Mouse (Mus musculus) urinary bladder, postnatal 14 days (tissue): ENCODE data around the gene Cop1.
A peak's percentile ranks its signal among the peaks of the same experiment; 100 is the strongest.

Experiments
- DNase-seq: peaks from one replicate; pipeline ENCODE4 v3.0.0; 2021; ENCODE audit warnings: low spot score

Gene Cop1

DNA sequence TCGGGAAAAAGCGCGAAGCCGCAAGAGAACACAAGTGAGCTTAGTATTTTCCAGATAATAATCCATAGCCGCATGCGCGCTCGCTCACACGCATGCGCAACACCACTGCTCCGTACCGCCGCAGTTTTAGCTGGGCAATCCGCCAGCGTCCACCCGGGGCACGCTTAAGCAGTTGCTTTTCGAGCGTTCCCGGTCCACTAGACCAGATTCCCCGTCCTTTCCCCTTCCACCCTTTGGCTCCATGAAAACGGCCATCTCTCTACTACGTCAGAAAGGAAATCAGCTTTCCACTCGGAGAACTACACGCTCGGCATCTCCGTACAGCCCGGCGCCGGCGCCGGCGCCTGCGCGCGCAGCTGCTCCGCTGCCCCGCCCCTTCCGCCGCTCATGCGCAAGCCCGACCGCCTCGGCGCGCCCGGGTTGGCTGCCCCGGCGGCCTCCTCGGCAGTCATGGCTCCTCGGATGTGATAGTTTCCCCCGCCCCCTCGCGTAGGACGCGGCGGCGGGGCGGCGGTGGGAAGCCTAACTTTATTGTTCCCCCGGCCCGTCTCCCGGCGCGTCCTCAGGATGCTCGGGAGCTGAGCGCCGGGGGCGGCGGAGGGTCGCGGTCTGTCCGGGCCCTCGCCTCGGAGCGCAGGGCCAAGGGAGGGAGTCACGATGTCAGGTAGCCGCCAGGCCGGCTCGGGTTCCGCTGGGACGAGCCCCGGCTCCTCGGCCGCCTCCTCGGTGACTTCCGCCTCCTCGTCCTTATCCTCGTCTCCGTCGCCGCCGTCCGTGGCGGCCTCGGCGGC is at the start of gene Cop1:
TSS of gene Cop1 (plus strand) at position 540 of the 791 bp plus-strand sequence.
- DNase-seq = peak; percentile 92

DNA sequence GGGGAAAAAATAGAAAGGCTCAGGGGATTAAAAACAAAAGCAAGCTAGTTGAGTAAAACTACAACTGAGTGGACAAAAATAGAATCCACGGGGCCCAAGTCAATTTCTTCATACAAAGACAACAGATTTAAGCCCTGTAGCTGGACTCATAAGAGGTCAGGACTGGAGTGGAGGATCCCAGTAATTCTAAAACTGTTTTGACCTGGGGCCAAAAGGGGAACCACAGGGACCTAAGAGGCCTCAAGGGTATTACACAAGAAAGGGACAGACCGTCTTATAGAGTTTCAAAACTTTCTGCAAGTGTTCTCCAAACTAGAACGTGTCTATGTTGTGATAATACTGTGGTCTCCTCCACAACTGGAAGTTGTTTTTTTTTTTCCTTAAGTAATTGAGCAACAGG is 45.4 kb upstream of the Cop1 start:
- DNase-seq = no peak

DNA sequence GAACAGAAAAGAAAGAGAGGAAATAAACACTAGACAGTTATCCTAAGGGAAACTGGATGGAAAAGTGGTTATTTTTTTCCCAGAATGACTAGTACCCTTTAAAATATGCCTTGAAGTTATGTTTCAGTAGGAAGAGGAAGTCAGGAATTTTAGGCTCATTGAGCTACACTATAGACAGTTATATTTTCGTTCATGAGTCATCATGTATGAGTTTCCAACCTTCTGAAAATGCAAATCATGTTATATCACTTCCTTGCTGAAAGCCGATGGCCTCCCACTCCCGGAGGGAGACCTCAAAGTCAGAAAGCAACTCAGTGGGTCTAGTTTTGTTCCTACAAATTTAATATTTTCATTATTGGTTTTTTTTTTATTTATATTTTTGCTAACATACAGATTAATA is 33.5 kb upstream of the Cop1 start:
- DNase-seq = no peak

DNA sequence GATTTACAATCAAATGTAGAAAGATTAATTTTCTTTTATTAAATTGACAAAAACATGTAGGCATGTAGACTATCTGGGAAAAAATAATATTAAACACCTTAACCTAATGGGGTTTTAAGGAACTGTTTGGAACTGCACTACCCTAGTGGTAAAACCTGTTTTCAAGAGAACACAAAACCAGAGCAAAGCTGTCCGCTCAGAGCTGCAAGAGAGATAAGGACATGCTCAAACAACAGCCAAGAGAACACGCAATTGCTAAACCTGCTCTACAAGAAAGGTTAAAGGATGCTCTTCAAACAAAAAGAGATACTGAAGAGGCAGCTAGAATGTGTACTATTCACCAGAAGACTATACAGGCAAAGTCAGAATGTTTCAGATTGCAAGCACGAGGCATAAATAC is 32.5 kb upstream of the Cop1 start:
- no peak for DNase-seq

DNA sequence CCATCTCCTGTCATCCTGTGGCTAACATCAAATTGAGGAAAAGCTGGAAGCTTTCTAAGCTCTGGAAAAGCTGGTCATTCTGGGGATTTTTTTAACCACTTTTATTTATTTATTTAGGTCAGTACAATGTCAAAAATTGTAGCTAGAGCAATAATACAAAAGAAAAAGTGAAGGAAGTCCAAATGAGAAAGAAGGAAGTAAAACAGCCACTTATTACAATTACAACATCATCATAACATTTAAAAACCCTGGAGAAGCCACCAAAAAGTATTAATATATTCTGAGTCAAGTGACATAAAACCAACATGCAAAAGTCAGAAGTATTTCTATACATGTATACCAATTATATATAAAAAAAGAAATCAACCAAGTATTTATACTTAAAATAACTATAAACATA is 30.9 kb upstream of the Cop1 start:
- DNase-seq = no peak

DNA sequence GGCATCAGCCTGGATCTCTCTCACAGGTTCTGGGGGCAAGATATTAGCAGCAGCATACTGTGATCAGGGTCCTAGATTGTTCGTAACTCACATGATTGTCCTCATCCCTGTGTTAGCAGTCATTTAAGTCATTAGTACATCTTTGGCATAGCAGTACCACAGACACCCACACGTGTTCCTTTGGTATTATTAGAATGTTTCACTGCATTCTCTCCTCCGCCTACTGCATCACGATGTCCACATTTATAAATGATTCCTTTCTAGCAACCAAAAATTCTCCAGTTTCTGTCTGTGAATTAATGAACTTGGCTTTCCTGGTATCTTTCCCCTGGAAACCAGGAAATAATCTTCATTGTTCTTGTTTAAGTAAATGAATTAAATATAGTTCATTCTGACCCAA is 20.4 kb upstream of the Cop1 start:
- DNase-seq = no peak

DNA sequence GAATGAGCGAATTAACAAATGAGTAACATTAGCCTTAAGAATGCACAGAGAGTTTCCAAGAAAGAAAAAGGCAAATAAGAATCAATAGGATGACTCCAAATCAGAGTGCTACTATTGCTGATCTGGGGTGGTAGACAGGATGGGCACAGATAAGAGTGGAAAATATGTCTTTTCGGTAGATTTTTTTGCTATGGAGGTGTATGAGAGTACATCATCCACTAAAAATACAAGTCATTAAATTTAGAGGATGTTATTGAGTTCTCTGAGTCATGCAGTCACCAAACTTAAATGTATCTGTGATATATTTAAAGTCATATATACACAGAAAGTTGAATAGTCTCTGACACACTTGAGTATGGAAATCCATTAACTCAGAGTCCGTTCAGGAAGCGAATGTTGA is 14.7 kb upstream of the Cop1 start:
- DNase-seq = no peak

DNA sequence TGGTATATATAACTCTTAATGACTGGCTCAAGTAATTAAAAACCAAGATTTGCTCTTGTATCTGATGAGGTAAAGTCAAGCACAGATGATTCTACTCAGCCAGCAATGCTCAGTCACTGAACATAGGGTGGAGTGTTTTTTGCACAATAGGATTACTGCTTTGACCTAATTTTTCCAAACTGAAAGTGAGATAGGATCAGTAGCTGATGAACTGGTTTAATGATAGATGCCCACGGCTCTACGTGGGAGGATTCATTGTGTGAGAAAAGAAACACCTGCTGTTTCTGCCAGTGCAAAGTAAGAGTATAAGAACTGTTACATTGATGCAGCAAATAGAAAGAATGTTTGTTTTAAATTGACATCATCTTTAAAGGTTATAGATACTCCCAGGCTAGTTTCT is 10.1 kb upstream of the Cop1 start:
- no peak for DNase-seq

DNA sequence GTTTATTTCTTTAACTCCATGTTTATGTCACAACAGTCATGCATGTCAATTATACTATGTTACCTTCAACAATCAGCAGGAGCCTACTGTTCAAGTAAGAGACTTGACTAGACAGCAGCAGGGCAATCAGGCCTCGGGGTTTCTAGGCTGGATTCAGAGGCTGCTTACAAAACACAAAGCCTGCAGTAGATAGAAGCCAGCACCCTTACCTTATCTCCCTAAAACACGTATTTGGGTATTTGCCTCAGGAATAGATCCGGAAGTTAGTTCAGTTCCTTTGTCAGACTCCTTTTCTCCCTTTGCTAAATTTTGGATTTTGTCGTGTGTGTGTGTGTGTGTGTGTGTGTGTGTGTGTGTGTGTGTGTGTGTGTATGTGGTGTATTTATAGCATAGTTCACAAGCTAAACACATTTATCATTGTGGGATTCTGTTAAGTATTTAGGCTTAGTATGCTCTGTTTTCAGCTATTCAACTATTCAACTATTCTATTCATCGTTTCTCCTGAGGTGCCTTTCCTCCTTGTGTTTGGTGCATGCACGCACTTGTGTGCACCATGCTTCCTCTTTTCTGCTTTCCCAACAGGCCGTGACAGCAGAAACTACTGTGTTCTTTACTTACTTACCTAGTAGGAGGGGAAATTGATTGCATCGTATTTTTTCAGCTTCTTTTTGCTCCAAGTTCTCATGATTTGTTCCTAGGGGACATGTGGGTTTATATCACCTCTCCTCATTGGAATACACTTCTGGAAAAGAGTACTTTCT is 6.9 kb upstream of the Cop1 start:
- DNase-seq = no peak

DNA sequence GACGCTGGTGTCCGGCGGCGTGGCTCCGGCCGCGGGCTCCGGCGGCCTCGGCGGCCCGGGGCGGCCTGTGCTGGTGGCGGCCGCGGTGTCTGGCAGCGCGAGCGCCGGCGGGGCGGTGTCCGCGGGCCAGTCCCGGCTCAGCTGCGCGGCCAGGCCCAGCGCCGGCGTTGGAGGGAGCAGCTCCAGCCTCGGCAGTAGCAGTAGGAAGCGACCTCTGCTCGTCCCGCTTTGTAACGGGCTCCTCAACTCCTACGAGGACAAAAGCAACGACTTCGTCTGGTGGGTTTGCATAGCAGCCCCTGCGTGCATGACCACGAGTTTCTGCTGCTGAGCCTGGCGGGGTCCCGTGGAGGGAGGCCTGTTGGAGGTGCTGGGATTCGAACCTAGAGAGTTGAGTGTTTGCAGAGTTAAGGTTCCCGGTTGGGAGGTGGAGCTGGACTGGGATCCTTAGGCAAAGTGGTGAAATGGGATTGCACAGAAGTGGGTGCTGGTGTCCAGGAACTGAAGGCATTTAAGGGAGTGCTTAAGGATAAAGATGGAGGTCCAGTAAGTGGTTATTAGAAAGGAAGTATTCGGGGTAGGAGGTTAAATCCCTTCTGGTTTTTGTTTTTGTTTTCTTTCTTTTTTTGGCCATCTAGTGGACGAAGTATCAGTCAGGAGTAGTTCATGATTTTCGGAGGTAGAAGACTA is 597 bp downstream of the Cop1 start:
- peak; percentile 9 for DNase-seq

DNA sequence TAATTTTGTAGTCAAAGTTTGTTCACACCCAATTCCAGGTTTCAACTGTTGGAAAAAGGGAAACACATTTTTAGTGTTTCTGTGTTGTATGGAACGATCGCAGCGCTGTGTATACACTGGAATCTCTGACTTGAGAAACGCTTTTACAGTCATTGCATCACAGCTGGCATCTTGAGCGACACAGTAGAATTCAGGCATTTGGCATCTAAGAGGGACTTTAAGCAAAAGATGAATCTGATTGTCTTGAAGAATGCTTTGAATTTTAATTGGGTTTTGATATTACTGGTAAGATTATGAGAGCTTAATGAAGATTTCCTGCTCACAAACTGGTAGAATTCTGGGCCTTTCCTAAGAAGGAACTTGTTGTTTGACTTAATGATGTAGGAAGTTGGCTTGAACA is 1.3 kb downstream of the Cop1 start:
- no peak for DNase-seq

DNA sequence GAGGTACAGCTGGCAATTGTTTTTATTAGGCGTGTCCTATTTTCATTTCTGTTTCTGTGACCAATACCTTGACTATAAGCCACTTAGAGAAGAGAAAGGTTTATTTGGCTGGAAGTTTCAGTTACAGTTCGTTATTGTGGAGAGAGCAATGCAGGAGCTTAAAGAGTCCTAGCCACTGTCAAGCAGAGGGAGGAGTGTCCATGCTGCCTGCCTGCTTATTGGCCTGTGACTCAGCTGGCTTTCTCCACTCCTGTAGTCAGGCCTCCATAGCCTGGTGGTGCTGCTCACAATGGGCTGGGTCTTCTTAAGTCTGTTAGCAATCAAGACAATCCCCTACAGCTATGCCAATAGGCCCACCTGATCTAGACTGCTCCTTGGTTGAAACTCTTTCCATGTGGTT is 2.4 kb downstream of the Cop1 start:
- DNase-seq = no peak

DNA sequence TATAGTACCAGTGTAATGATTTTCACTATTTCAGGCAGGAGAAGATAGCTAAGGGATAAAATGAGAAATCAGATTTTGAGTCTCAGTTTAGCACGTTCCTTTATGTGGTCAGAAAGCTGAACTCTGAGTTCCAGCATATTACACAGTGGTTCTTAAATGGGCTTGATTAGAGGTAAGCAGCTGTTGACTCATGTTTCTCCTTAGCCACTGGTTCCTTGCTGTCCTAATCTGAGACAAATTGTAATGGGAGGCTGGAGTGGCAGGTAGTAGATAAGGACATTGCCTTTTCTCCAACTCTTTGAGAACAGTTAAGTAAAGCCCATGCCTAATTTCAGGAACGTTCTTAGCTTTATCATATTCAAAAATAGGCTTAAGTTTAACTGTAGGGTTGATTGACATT is 3.6 kb downstream of the Cop1 start:
- no peak for DNase-seq

DNA sequence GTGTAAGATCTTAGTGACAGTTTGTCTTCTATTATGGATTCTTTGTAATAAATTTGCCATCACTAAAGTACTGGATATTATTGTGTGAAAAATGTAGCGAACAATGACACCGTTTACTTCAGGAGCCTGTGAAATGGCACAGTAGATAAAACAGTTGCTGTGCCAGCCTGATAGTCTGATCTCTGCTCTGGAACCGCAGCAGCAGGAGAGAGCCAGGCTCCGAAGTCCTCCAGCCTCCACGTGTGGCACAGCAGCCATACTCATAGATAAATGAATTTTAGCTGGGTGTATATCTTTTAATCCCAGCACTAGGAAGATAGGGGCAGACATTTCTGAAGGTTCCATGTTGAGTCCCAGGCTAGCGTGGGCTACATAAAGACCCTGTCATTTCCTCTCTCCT is 6.0 kb downstream of the Cop1 start:
- DNase-seq = no peak

DNA sequence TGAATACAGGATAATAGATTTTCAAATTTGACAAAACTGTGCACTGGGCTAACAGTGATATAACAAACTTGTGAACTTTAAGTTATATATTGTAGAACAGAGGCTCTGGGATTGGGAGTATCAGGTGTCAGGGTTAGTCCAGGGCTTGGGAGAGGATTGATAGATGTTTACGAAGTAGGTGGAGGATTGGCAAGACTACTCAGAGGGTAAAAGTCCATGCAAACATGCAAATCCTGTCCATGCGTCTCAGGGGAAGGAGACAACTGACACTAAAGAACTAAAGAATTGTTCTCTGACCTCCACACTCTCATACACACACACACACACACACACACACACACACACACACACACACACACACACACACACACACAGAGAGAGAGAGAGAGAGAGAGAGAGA is 18.2 kb downstream of the Cop1 start:
- no peak for DNase-seq

DNA sequence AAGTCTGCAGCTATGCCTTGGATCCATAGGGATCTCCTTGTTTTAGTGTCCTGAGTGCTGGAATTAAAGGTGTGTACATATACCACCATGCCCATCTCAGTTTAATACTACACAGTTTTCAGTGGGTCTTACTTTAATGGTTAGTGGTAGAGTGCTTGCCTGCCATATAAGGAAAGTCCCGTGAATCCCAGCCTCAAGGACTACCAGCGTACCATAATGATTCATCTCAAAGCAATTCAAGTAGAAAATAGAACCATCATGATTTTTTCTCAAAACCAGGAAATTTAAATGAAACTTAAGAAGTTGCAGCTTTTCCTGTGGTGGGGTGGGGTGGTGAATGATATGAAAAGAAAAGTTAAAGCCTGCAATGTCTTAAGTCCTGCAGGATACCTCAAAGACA is 21.0 kb downstream of the Cop1 start:
- no peak for DNase-seq

DNA sequence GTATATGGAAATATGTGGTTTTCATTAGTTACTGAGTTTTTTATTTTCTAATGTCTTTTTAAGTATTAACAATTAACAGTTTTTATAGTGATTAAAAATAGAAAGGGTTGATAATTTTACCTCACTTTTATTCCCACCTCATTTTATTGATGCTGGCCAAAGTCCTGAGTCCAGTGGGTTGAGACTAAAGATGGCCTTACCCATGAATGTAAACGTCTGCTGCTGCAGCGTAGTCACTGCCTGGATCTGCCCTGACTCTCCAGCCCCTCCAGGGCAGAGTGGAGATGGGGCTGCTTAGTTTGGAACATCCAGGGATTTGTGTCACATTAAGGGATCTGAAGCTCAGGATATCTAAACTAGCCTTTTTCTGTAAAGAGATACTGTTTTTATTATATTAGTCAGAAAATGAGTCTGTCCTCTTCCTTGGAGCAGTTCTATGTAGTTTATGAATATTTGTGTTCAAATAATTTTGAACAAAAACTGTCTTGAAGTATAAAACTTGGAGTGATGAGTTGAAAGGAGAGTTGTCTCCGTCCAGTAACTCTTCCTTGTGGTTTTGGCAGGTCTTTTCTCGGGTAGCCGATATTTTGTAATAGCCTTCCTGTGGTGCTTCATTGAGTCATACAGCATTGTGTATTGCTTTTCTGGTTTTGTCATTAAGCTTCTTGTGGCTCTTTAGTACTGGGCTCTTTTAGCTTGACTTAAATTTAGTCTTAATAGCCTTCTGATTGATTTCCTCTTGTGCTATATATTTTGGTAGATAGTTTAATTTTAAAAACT is 23.0 kb downstream of the Cop1 start:
- no peak for DNase-seq

DNA sequence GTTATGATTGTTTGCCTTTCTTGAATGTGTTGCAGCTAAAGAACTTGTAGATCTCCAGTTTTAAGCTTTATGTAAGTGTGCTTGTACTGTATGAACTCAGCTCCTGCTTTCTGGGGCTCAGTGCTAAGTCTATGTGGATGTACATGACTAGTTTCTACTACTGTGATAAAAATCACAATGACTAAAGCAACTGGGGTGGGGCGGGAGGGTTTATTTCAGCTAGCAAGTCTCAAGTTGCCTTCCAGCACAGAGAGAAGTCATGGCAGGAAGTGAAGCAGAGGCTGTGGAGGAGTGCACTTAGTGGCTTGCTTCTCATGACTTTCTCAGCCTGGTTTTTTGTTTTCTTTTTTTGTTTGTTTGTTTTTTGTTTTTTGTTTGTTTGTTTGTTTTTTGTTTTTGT is 24.4 kb downstream of the Cop1 start:
- no peak for DNase-seq

DNA sequence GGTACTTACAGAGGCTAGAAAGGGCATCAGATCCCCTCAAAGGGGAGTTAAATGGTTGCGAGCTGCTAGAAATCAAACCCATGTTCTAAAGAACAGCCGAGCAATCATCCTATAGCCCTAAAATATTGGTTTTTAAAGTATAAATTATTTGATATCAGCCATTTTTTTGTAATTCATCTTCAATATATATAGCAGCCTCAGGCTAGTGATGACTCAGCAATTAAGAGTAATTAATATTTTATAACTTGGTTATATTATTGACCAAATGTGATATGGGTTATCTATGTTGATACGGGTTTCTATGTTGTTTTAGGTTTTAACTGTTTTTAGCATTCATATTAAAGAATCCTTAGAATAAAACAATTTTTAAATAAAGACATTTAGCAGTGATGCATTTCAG is 31.7 kb downstream of the Cop1 start:
- no peak for DNase-seq

DNA sequence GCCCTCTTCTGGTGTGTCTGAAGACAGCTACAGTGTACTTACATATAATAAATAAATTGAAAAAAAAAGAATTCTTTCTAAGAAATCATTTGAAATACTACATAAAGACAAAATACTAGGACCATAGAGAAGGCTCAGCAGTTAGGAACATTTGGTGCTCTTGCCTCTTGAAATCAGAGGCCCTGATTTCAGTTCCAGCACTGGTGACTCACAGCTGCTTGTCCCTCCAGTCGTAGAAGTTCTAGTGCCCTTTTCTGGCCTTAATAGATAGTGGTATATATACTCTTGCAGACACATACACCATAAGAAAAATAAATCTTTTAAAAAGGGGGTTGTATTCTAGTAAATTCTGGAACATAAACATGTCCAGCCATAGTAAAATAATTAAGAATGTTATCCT is 48.0 kb downstream of the Cop1 start:
- DNase-seq = no peak

DNA sequence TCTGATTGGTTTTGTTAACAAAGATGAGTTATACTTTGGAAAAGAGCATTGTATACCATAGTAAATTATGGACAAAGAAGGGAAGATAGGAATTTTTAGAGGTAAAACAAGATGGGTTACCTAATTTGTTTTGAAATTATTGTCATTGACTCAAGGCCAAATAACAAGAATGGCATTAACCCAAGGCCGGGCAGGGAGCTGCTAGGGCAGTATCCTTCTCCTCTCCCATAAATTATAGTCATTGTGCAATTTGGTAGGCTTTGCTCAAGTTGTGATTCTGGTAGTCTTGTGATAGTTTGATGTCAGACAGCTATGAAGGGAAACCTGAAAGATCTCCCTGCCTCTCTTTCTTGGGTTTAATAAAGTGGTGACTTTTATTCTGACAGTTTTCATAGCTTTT is 49.7 kb downstream of the Cop1 start:
- DNase-seq = no peak

DNA sequence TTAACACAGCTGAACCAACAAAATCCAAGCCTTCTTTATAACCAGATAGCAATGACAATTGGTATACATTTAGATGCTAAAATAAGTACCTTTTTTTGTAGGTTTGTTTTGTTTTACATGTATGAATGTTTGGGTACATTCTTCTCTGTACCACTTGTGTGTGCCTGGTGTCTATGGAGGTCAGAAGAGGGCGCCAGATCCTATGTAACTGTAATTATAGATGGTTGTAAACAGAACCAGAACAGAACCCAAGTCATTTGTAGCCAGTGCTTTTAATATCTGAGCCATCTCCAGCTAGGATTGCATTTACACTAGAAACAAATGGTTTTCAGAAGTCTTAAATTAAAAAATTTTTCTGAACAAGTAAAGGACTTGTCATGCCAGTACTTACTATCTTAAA is 54.7 kb downstream of the Cop1 start:
- DNase-seq = no peak
